Mouse (Mus musculus): Measurements from ENCODE around the gene Eif2ak3. TPM values are rescaled to one million over a fixed set of nuclear protein-coding genes. Genes with fewer than 3 reads are reported as not detected.
A peak's percentile ranks its signal among the peaks of the same experiment; 100 is the strongest.

Gene Eif2ak3
- total RNA-seq, 4 experiments from 2014 or later = 20.5 to 24.2 (median 23.1) TPM

DNA sequence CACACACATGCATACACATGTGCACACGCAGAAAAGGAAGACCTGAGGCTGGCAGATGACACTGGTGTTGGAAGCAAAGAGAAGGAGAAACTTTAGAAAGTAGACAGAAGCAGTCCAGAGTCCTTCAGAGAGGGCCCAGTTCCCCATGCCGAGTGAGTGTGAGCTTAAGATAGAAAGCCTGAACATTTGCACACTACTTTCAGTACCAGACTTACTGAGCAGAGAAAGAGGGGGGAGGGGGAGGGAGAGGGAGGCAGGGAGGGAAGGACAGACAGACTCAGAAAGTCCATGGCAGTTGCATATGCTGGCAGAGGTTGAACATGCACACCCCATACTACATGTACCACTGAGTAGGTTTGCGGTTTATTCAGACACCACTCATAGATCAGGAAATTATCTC is 13.8 kb upstream of the Eif2ak3 start:
- no peak for DNase-seq (ENCODE audit: low spot score in 2 of 2)

DNA sequence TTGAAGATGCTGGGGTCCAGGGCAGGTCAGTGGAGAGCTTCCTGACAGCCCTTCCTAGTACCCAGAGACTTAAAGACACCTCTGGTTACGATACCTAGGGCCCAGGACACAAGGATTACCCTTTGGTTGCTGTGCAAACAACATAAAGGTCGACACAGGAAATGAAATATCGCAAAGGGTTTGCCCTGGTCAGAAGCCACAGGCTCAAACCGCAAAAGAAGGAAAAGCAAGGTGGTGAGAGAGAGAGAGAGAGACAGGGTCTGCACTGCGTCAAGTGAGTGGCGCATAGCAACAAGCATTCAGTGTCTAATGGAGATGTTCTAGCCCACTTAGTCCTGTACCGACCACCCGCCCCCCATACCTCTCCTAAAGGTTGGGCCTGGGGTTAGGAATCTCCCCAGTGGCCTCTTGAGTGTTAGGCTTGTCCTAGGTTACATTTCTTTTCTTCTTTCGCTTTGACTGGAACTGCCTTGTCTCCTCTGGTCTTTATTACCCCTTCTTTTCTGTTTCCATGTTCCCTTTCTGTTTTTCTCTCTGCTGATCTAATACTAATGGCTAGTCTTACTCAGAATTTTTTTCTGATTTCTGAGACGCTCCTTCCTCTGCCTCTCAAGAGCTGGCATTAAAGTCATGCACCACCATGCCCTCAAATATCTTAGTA is 13.0 kb upstream of the Eif2ak3 start:
- no peak for DNase-seq (ENCODE audit: low spot score in 2 of 2)

DNA sequence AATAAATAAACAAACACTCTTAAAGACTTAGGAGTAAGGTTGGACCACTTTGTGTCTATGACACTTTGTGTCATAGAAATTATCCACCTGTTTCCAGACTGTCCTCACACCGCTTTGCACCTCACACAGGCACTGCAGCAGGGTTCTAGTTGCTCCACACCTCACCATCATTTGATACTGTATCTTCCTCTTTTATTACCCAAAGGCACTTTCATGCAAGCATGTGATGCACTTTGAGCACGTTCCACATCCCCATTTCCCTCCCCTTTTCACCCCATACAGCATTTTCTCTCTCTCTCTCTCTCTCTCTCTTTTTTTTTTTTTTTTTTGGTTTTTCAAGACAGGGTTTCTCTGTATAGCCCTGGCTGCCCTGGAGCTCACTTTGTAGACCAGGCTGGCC is 7.0 kb upstream of the Eif2ak3 start:
- DNase-seq (ENCODE audit: low spot score in 2 of 2) = no peak

DNA sequence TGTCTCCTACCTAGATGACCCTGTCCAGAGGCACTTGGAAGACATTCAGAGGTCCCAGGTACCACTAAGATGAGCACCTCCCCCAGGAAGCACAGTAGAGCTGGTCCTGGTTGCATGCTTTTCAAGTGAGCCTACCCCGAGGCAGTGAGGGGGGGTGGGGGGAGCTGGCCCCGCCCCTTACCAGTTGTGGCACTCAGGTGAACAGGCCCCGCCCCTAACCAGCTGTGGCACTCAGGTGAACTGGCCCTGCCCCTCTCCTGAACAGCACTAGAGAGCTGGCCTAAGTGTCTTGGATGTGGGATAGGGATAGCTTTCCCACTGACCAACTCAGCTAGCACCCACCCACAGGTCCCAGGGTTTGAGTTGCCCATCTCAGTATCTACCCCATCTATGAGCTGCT is 5.8 kb upstream of the Eif2ak3 start:
- no peak for DNase-seq (ENCODE audit: low spot score in 2 of 2)

DNA sequence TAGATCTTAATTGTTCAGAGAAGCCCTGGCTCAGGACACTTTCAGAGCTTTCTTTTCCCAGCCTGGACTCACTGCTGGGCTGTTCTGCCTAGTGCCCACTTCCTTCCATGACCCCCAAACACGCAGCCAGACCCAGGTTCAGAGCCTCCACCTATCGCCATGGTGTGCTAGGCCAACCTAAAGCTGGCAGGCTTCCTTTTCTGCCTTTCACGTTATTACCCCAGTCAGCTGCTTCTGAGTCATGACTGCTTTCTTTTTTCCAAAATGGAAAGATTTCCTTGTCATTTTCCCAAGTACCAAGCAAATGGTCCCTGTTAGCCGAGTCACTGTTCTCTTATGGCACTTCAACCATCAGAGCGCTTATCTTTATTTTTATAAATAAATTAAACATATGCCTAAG is 4.0 kb upstream of the Eif2ak3 start:
- no peak for DNase-seq (ENCODE audit: low spot score in 2 of 2)

DNA sequence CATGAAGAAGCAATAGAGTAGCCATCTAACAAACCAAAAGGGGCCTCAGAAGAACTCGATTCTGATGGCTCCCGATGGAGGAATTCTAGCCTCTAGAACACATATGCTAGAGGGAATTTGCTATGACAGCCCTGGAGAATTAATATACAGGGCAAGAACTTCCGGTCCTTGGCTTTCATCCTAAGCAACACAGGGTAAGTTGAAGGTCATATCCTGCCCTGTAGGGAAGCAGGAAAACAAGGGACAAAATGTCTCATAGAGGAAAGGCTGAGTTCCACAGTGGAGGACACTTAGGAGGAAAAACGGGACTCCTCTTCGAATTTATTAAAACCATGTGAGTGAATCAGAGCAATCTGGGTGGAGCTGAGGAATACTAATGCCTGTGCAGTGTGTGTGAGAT is 1.3 kb upstream of the Eif2ak3 start:
- no peak for DNase-seq (ENCODE audit: low spot score in 2 of 2)

DNA sequence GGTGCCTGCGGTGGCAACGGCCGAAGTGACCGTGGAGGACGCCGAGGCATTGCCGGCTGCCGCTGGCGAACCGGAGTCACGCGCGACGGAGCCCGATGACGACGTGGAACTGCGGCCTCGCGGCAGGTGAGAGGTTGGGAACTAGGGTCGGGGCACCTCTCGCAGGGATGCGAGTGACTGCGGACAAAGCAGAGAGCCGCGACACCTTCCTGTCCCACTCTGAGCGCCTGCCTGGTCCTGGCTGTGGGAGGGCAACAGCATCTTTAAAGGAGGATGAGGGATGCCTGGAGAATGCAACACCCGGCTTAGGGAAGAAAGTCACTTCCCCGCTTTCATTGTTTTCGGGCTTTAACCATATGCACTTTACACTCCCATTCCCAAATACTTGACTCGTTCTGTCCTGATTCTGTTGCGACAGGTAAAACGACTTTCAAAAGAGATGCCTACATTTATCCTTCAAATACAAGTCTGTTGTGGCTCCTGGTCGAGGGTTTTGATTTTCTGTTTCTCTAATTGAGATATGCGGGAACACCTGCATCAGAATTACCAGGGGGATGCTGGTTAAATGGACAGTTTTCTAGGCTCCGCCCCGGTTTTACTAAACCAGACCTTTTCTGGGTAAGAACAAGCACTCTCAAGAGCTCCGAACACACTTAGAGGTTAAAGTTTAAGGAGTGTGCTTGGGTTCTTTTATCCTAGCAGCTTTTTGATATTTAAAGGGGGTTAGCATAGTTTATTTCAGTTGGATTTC is 756 bp downstream of the Eif2ak3 start:
- DNase-seq (ENCODE audit: low spot score in 2 of 2) = peak in 1 of 2 experiments; percentile 23

DNA sequence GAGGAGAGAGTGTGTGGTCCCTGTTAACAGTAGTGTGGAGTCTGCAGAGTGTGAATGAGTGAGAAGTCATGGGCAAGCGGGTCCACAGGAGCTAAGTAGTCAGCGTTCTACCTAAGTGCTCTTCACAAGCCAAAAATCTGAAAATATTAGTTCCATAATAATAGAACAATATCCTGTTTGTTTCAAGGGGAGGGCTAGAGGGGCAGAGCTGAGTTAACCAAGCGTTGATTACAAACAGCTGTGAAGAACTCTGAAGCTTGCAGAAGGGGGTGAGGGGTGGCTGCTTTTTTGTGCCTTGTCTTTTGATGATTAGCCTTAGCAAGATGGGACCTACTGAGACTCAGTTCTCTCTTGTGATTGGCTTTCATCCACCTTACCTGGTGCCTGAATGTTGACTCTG is 3.1 kb downstream of the Eif2ak3 start:
- no peak for DNase-seq (ENCODE audit: low spot score in 2 of 2)

DNA sequence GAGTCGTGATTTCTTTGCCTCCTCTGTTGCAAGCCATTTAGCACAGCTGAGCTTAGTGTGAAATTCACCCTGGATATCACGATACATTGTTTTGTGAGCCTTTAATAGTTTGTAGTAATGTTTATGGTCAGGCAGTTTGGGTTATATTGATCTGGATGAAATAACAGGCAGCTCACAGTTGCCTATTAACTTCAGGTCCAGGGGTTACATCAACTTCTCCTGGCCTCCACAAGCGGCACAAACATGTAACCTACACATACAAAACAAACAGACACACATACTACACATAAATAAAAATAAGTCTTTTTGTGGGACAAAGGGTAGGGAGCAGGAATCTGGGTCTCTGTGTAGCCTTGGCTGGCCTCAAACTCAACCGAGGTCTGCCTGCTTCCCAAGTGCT is 9.1 kb downstream of the Eif2ak3 start:
- DNase-seq (ENCODE audit: low spot score in 2 of 2) = no peak

DNA sequence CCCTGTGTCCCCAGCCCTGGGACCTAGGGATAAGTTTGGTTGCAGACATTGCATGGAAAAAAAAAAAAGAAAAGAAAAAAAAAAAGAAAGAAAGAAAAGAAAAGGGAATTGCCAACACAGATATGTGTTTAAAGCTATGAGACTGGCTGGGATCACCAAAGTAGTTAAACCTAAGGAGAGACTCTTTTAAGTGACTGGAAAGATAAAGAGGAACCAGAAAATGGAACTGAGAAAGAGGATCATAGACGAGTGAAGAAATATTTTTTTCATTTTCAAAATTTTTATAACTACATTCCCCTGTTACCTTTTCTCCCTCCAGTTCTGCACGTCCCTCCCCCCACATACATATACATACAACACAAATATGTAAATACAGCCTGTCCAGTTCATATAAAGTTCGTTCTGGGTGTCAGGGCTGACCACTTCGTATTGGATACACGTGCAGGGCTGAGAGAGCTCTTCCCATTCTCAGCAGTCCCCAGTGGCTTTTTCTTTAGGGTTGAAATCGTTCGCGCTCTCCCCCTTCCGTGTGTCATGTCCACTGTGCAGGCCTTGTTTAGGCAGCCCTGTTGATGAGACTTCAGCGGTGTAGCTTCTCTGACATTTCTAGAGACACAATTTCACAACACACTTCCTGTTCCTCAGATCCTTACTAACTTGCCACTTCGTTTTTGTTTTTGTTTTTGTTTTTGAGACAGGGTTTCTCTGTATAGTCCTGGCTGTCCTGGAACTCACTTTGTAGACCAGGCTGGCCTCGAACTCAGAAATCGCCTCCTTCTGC is 11.4 kb downstream of the Eif2ak3 start:
- no peak for DNase-seq (ENCODE audit: low spot score in 2 of 2)

DNA sequence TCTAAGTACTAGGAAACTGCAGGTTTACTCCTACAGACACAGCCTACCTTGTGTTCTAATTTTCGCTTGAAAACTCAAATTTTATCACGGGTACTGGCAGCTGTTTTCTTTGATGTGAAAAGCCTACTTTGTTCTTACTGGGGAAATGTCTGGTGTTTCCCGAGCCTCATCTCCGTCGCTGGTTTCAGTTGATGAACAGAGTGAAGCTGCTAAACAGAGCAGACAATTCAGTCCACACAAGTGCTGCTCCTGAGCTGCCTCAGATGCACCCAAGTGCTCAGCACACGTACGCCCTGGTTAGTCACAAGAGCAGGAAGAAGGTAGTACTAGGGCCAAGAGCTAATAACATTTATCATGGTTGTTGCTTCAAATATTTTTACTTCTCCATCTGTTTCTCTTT is 18.4 kb downstream of the Eif2ak3 start:
- DNase-seq (ENCODE audit: low spot score in 2 of 2) = no peak

DNA sequence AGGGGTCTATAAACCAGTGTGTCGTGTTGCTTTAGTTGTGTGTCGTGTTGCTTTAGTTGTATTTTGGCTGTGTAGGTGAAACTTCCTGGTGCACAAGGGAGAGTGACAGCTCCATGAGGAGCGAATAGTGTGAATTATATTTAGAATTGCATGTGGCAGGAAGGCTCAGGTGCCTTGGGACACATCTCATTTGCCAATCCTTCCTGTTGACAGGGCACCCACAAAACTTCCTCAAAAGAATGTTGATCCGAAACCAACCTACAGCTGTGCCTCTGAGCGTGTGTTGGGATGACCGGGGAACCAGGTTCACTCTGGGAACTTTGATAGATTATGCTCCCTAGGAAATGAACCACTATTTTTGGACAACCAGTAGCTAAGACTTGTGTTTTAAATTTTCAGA is 20.0 kb downstream of the Eif2ak3 start:
- DNase-seq (ENCODE audit: low spot score in 2 of 2) = no peak

DNA sequence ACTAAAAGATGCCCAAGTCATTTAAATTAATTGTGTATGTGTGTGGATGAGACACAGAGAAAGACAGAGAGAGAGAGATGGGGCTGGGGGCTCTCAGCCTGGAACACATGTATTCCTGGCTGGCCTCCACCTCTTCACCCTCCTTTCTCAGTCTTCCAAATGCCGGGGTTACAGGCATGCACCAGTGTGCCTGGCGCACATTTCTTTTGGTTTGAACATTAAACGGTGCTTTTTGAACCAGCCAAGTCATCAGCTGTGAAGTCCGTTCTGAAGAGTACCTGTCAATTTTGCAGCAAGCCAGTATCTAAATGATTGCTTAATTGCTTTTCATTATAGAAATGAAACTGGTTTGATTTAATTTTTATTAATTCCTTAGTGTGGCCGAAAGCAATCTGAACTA is 22.4 kb downstream of the Eif2ak3 start:
- no peak for DNase-seq (ENCODE audit: low spot score in 2 of 2)

DNA sequence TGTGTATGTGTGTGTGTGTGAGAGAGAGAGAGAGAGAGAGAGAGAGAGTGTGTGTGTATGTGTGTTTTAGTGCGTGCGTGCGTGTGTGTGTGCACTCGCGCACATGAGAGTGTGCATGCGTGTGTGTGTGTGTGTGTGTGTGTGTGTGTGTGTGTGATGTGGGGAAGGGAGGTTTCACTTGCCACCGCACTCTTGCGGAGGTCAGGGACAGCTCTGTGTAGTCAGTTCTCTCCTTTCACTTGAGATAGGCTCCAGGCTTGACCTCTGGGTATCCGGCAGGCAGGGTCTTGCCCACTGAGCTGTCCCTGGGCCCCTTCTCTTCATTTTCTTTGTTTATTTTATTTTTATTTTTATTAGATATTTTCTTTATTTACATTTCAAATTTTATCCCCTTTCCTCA is 23.0 kb downstream of the Eif2ak3 start:
- no peak for DNase-seq (ENCODE audit: low spot score in 2 of 2)

DNA sequence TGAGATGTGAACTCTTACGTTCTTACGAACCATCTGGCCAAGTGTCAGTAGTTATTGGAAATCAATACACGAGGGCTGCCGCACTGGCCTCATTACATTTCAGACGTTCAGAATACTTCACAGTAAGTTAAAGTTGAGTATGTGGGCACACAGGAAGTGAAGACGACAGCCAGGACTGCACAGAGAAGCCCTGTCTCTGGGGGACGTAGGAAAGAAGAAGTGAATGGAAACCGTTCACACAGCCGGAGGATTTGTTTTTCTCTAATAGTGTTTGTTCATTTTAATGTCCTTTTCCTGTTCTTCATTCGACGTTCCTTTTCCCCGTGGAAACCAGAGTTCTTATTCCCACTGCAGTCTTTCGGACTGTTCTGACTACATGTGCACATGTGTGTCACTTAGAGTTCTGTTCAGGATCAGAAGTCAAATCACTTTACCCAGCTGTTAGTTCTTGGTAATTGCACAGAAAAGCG is 27.2 kb downstream of the Eif2ak3 start:
- DNase-seq (ENCODE audit: low spot score in 2 of 2) = no peak

DNA sequence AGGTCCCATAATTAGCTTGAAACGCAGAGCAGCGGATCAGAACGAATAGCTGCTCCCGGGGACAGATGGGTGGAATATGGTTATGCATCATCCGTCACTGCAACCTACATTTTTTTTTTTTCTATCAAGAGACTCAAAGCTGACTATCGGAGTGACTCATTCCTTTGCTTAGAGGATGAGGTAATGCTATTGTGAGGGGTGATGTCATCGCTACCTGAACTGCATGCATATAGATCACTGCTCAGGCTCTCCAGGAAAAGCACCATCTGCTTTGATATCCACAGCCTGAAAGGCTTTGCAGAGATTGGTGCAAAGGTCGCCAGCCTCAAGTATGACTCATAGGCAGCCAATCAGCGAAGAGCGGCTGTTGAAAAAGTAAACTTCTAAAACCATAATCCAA is 27.8 kb downstream of the Eif2ak3 start:
- peak; percentile 53 to 66 for DNase-seq (ENCODE audit: low spot score in 2 of 2)

DNA sequence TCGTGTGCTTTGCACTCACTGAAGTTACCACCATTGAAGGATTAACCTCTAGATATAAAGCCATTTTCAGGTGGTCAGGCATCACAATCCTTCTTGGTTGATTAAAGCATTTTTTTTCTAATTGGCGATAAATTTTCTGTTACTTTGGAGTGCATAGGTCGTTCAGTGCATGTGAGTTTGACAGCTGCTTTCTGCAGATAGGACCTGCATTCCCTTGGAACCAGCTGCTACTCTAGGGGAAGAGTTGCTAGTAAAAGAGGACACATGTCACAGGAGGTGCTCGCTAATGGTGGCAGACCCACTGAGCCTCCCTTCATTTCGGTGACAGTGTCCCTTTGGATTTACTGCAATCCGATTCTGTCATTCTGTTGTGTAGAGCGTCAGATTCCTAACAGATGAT is 28.3 kb downstream of the Eif2ak3 start:
- no peak for DNase-seq (ENCODE audit: low spot score in 2 of 2)

DNA sequence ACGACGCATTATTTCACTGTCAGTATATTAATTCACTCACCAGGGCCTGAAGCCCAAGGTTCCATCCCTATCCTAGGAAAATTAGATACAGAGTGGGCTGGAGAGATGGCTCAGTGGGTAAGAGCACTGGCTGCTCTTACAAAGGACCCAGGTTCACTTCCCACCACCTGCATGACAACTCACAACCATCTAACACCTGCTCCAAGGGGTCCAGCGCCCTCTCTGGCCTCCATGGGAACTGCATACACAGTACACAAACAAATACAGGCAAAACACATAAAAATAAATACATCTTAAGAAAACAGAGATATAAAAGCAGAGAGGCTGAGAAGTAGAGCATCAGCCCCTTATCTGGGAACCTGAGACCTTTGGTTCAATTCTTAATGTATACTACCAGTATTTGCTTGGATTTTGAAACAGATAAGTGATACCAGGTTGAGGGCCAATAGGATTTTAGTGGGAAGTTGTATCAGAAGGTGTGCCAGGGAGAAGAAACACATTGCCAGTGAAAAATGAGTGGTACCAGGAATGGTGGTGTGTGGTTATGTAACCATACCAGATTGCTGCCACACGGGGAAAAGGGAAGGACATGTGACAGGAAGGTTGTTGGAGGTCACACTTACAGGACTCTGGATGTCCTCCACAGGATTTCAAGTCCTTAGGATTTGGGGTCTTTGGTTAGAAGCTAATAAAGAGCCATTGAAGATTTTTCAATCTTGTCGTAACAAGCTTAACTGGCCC is 29.9 kb downstream of the Eif2ak3 start:
- no peak for DNase-seq (ENCODE audit: low spot score in 2 of 2)

DNA sequence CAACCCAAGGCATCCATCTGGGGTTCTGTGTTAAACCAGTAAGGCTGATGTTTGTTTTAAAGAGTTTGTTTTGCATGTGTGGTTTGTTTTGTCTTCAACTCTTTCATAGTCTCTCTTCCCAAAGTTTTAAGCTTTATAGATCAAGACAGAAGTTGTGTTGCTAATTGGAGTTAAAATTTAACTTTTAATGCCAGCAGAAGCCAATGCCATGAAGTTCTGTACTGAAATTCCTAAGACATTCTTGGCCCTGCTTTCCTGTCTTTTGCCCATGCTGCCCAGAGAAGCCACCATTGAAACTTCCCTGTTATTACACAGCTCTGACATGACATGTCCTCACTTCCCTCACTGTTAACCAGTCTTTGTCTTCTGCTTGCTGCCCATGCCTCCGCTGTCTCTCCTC is 30.7 kb downstream of the Eif2ak3 start:
- DNase-seq (ENCODE audit: low spot score in 2 of 2) = no peak

DNA sequence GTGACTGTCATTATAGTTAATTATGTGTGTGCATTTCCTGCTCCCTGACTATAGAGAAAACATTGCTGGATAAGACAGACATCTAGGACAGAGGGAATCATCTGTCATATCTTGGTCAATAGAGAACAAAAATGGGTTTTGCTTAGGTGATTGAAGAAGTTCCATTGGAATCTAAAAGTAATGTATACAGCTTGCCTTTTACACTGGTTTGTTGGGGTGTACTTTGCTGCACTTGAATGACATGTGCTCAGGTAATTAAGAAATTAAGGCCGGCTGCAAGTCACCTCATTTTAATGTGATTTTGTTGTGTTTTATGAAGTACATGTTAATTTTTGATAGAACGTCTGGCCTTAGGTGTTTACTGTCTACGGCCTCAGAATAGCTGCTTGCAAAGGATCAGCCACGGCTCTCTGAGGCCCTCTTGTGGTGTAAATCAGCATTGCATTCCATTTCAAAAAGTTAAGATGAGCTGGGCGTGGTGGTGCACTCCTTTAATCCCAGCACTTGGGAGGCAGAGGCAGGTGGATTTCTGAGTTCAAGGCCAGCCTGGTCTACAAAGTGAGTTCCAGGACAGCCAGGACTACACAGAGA is 36.5 kb downstream of the Eif2ak3 start:
- DNase-seq (ENCODE audit: low spot score in 2 of 2) = peak; percentile 66 to 86

DNA sequence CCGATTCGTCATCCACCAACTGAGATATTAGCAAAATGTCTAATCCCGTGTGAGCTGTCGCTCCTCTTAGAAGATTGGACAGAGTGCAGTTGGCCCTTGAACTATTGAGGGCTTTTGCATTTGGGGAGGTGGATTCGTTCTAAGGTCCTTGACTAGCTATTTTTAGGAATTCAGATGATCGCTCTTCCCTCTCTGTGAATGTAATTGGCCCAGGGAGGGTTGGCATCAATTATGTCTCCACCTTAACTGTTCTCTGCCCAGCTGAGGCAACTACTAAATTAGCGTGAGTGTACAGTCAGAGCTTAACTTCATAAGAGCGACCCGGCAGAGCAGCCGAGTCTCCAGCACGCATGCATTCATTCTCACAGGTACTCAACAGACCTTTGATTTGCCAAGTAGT is 43.7 kb downstream of the Eif2ak3 start:
- DNase-seq (ENCODE audit: low spot score in 2 of 2) = no peak

All from layer of hippocampus, adult 8-10 months (tissue).